Mouse (Mus musculus): ENCODE results near the gene Aloxe3.

GRCm38 (mm10) chr11:69197743-69198142 is 72.0 kb downstream of the Aloxe3 start, which contains the start of gene Alox8:
- TF ChIP-seq E2F4 (IDR thresholded peaks at IDR 0.05; ENCODE audit: insufficient read depth) (no peak), POLR2A (IDR thresholded peaks at IDR 0.05; ENCODE audit: insufficient read length, low read depth) (no peak), USF1 (IDR thresholded peaks at IDR 0.05; ENCODE audit: low read depth) (no peak), SRF (IDR thresholded peaks at IDR 0.05; ENCODE audit: control insufficient read depth, insufficient read length, low read depth) (no peak), REST (IDR thresholded peaks at IDR 0.05; ENCODE audit: insufficient read depth, insufficient read length) (no peak), POLR2AphosphoS2 (IDR thresholded peaks at IDR 0.05; ENCODE audit: insufficient read length, low read depth) (no peak), TCF12 (IDR thresholded peaks at IDR 0.05; ENCODE audit: insufficient read depth, poor library complexity, severe bottlenecking) (no peak), CEBPB (IDR thresholded peaks at IDR 0.05; ENCODE audit: insufficient read depth, poor library complexity, severe bottlenecking) (no peak), MAX (IDR thresholded peaks at IDR 0.05; ENCODE audit: low read depth) (no peak), MYOG (IDR thresholded peaks at IDR 0.05; ENCODE audit: control insufficient read depth in 1 of 3, insufficient read depth in 1 of 3, insufficient read length in 2 of 3, low read depth in 2 of 3) (no peak)

Data from myocyte (in vitro differentiated cells).